Mouse (Mus musculus): Measurements from ENCODE around the gene Serpine3.
A peak's percentile ranks its signal among the peaks of the same experiment; 100 is the strongest.
"Not testable (repeated sequence)": the region's sequence is repeated elsewhere in the genome, so short reads cannot be mapped to it uniquely, and the experiment has no call there.

Serpine3 gene

GRCm38 (mm10) chr14:62663367-62663766 is at the start of gene Serpine3:
Gene Serpine3 (plus strand): TSS chr14:62663667.
- DNase-seq (ENCODE audit: low read depth): no peak

GRCm38 (mm10) chr14:62622393-62622792 is 41.1 kb upstream of the Serpine3 start:
- no peak for DNase-seq (ENCODE audit: low read depth)

DNA sequence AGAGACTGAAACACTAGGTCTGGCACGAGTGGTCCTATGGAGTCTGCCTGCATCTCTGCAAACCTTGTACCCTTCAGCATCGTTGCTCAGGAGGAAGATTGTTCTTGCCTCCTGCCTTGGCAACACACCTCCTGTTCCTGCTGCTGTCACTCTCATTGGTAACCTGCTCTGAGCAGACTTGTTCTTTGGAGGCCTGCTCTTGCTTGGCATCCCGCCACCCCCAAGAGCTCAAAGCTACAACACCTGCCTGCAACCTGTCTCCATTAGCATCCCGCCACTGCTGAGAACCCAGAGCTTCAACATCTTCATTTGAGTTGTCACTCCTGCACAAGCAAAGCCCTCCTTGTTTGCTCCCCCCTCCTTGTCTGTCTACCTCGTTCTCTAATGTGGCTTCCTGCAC is 35.5 kb upstream of the Serpine3 start:
- DNase-seq (ENCODE audit: low read depth): no peak

DNA sequence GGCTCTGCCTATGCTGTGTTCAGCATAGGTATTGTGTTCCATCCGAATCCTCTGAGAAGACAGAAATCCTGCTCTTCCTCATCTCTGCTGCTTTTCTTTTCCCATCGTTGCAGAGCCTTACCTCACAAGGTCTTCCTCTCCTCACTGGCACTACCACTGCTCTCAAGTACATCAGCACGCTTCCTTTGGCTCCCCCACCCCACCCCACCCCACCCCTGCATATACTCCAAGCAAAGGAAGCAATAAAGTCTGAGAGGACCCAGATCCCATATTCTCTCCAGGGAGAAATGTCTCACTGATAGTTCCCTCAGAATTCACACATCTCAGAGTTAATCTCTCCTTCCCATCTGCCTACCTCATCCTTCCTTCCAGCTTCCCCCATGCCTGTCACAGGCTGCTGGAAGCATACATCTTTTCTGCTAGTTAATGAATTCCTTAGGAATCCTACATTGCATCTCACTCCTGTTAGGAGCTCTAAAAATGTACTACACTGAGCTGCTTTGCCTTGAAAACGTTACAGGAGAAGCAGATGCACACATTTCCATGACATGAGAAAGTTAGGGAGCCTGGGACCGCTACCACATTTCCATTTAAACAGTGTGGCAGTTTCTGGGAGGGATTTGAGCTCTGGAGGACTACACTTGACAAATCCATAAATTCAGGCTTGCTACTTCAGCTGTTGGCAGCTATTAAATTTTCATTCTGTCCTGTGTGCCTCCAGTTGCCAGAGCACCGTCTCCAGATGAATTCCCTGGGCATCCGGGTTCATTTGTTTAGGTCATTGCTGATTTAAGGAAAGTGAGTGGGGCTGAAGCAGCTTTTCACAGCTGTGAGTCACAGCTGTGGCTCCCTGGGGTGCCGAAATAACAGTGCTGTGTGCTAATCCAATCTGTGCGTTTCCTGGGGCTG is 25.8 kb upstream of the Serpine3 start:
- peak; percentile 63 for DNase-seq (ENCODE audit: low read depth)

DNA sequence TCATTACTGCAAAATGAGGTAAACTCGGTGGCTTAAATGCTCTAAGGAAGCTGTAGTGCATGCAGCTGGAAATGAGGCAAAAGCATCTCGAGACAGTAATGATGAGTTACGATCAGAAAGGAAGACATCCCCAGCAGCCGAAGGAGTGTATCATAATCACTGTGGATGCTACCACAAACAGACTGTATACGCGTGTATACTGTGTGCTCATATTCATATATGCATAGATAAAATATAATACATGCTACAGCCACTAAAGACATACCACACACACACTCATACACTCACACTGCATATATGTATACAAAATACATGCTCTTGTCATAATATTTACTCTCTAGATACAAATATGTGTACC is 25.1 kb upstream of the Serpine3 start:
- no peak for DNase-seq (ENCODE audit: low read depth)

DNA sequence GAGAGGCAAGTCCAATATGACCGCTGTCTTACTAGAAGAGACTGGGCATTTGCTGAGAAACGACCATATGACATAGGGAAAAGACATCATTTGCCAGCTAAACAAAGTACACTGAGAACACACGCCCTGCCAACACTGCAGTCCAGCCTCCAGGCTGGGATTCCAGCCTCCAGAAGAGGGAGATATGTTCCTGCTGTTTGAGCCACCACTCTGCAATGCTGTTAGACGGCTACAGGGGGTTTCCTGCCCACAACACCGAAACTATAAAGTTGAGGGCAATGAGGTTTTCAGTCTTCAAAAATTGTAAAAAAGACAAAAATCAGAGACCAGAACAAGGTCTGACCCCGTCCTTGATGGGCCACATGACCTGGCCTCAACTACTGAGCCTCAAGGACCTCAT is 24.4 kb upstream of the Serpine3 start:
- DNase-seq (ENCODE audit: low read depth): peak; percentile 29

- DNase-seq (ENCODE audit: low read depth): no peak
Measured at GRCm38 (mm10) chr14:62639551-62639950, 23.9 kb upstream of the Serpine3 start.

GRCm38 (mm10) chr14:62640396-62640795 is 23.1 kb upstream of the Serpine3 start:
- DNase-seq (ENCODE audit: low read depth): no peak

GRCm38 (mm10) chr14:62642368-62642767 is 21.1 kb upstream of the Serpine3 start:
- DNase-seq (ENCODE audit: low read depth): not testable (repeated sequence)

DNA sequence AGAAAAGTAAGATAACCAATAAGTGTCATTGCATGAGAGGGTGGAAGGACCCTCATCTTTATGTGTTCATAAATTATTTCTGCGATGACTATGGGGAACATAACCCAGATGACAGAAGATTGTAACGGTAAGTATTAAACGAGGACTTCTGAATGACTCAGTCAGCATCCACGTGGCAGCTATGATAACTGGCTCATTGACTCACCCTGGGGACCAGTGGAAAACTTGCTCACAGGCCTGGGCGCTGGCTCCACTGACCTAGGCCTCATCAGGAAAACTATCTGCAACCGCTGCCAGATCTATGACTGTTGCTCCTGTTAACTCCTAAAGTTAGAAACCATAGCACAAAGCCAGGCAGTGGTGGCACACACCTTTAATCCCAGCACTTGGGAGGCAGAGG is 15.1 kb upstream of the Serpine3 start:
- DNase-seq (ENCODE audit: low read depth): peak; percentile 41

- no peak for DNase-seq (ENCODE audit: low read depth)
Measured at GRCm38 (mm10) chr14:62650376-62650775, 13.1 kb upstream of the Serpine3 start.

DNA sequence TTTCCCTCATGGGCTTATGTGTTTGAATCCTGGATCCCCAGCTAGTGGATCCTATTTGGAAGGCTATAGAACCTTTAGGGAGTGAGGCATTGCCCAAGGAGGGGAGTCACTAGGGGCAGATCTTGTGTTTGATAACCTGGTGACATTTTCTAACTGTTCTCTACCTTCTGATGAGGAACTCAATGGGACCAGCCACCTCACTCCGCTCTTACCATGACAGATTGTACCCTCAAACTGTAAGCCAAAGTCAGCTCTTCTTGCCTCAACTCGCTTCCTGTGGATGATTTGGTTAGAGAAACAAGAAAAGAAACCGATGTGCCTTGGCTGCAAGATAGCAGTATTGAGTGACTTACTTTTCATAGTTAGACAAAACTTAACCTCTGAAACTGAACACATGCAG is 11.7 kb upstream of the Serpine3 start:
- DNase-seq (ENCODE audit: low read depth): no peak

- no peak for DNase-seq (ENCODE audit: low read depth)
Measured at GRCm38 (mm10) chr14:62655996-62656395, 7.5 kb upstream of the Serpine3 start.

GRCm38 (mm10) chr14:62657469-62657868 is 6.0 kb upstream of the Serpine3 start:
- no peak for DNase-seq (ENCODE audit: low read depth)

GRCm38 (mm10) chr14:62662381-62662780 is 1.1 kb upstream of the Serpine3 start:
- DNase-seq (ENCODE audit: low read depth): peak; percentile 55

- no peak for DNase-seq (ENCODE audit: low read depth)
Measured at GRCm38 (mm10) chr14:62664976-62665673, 1.7 kb downstream of the Serpine3 start.

DNA sequence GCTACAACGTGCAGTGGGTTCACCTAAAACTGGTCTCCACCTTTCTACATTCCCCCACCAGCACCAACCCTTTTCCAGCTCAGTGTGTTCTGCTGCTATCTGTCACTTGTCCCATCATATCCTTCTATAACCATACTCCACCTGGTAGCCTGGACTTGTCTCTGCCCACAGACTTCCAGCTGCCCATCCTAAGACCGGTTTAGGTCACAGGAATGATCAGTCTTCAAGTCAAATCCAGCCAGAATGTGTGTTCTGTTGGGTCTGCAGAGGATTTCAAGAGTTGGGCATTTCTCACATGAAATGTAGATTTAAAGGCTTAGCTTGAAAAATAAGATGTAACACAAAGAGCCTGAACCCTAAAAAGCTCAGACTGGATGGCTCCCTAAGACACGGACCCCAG is 10.2 kb downstream of the Serpine3 start:
- DNase-seq (ENCODE audit: low read depth): peak; percentile 17

- DNase-seq (ENCODE audit: low read depth): no peak
Measured at GRCm38 (mm10) chr14:62718161-62718560, 54.7 kb downstream of the Serpine3 start.

- no peak for DNase-seq (ENCODE audit: low read depth)
Measured at GRCm38 (mm10) chr14:62721625-62722024, 58.2 kb downstream of the Serpine3 start.

GRCm38 (mm10) chr14:62724560-62724959 is 61.1 kb downstream of the Serpine3 start:
- no peak for DNase-seq (ENCODE audit: low read depth)

DNA sequence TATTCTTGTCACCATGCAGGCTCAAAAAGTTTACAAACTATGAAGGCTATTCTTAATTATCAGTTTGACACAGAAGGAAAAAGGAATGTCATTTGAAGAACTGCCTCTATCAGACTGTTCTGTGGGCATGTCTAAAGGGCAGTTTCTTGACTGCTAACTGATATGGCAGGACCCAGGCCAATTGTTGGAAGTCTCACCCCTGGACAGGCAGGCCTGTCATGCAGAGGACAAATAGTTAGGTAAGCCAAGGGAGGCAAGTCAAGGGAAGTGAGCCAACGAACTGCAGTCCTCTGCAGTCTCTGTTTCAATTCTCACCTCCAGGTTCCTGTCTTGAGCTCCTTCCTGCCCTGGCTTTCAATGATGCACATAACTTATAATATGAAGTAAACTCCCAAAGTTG is 68.4 kb downstream of the Serpine3 start:
- no peak for DNase-seq (ENCODE audit: low read depth)

- no peak for DNase-seq (ENCODE audit: low read depth)
Measured at GRCm38 (mm10) chr14:62733666-62734065, 70.2 kb downstream of the Serpine3 start.

DNA sequence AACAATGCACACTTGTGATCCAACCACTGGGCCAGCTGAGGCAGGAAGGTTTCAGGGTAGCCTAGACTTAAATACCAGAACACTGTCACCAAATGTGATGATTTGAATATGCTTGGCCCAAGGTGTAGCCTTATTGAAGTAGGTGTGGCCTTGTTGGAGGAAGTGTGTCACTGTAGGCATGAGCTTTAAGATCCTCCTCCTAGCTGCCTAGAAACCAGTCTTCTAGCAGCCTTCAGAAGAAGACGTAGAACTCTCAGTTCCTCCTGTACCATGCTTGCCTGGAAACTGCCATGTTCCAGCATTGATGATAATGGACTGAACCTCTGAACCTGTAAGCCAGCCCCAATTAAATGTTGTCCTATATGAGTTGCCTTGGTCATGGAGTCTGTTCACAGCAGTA is 72.2 kb downstream of the Serpine3 start:
- DNase-seq (ENCODE audit: low read depth): no peak

Data from NIH3T3 (cell line).